Mouse (Mus musculus): ENCODE measurements around the gene Piezo1. TPM values are rescaled to one million over a fixed set of nuclear protein-coding genes. Genes with fewer than 3 reads are reported as not detected.
A peak's percentile ranks its signal among the peaks of the same experiment; 100 is the strongest.

The Piezo1 gene
- polyA plus RNA-seq, 1 experiment = 70.9 TPM

- DNase-seq (ENCODE audit: low spot score) = no peak
These were observed 54.0 kb downstream of the Piezo1 start for GRCm38 (mm10) chr8:122497016-122497734.

- DNase-seq (ENCODE audit: low spot score) = no peak
These were observed 62.7 kb downstream of the Piezo1 start for GRCm38 (mm10) chr8:122488387-122488786.

GRCm38 (mm10) chr8:122484831-122485230, 66.3 kb downstream of the Piezo1 start:
- DNase-seq (ENCODE audit: low spot score) = no peak

GRCm38 (mm10) chr8:122483877-122484276, 67.3 kb downstream of the Piezo1 start:
- no peak for DNase-seq (ENCODE audit: low spot score)

- DNase-seq (ENCODE audit: low spot score) = no peak
These were observed 68.7 kb downstream of the Piezo1 start for GRCm38 (mm10) chr8:122482448-122482847.

GRCm38 (mm10) chr8:122475580-122476320, 75.4 kb downstream of the Piezo1 start, which contains the start of the genes Rnf166 and Ctu2:
TSS of gene Rnf166 (minus strand) at chr8:122476064.
TSS of gene Ctu2 (plus strand) at chr8:122476143.
- peak; percentile 95 for DNase-seq (ENCODE audit: low spot score)

- DNase-seq (ENCODE audit: low spot score) = no peak
These were observed 76.1 kb downstream of the Piezo1 start for GRCm38 (mm10) chr8:122474951-122475560.

GRCm38 (mm10) chr8:122473911-122474421, 77.2 kb downstream of the Piezo1 start:
- no peak for DNase-seq (ENCODE audit: low spot score)

GRCm38 (mm10) chr8:122470691-122471090, 80.4 kb downstream of the Piezo1 start:
- no peak for DNase-seq (ENCODE audit: low spot score)

GRCm38 (mm10) chr8:122469965-122470364, 81.2 kb downstream of the Piezo1 start:
- DNase-seq (ENCODE audit: low spot score) = no peak

- no peak for DNase-seq (ENCODE audit: low spot score)
These were observed 81.7 kb downstream of the Piezo1 start for GRCm38 (mm10) chr8:122469407-122469806.

- DNase-seq (ENCODE audit: low spot score) = no peak
These were observed 83.3 kb downstream of the Piezo1 start for GRCm38 (mm10) chr8:122467816-122468215.

GRCm38 (mm10) chr8:122464985-122465384, 86.1 kb downstream of the Piezo1 start:
- DNase-seq (ENCODE audit: low spot score) = no peak

- DNase-seq (ENCODE audit: low spot score) = no peak
These were observed 87.2 kb downstream of the Piezo1 start for GRCm38 (mm10) chr8:122463651-122464640.

- no peak for DNase-seq (ENCODE audit: low spot score)
These were observed 88.6 kb downstream of the Piezo1 start for GRCm38 (mm10) chr8:122462510-122462909.

- no peak for DNase-seq (ENCODE audit: low spot score)
These were observed 89.5 kb downstream of the Piezo1 start for GRCm38 (mm10) chr8:122461473-122462148.

- peak; percentile 67 for DNase-seq (ENCODE audit: low spot score)
These were observed 90.3 kb downstream of the Piezo1 start, which contains the start of gene Snai3 for GRCm38 (mm10) chr8:122460524-122461472. TSS of gene Snai3 (minus strand) at chr8:122460733.

- DNase-seq (ENCODE audit: low spot score) = no peak
These were observed 91.1 kb downstream of the Piezo1 start for GRCm38 (mm10) chr8:122459990-122460389.

GRCm38 (mm10) chr8:122459218-122459900, 91.8 kb downstream of the Piezo1 start:
- no peak for DNase-seq (ENCODE audit: low spot score)

Measured in urinary bladder, adult 2 months (tissue).